Mouse (Mus musculus): ENCODE data around the gene 2310039H08Rik. TPM values are rescaled to one million over a fixed set of nuclear protein-coding genes. Genes with fewer than 3 reads are reported as not detected.
"Not testable (repeated sequence)": the region's sequence is repeated elsewhere in the genome, so short reads cannot be mapped to it uniquely, and the experiment has no call there.

The 2310039H08Rik gene
- total and polyA plus RNA-seq, 2 experiments from 2014 or later: 39.2 to 59.2 TPM

- no peak for TF ChIP-seq CTCF (IDR thresholded peaks at IDR 0.05)
- Histone ChIP-seq H3K9me3 (ENCODE audit: low read length) (no peaks in the 10 kb centered on the region), H3K27me3 (ENCODE audit: insufficient read depth, low read length) (no peaks in the 10 kb centered on the region), H3K27ac (ENCODE audit: low read depth, low read length) (no peak overlapping the region), H3K9ac (replicated peaks; ENCODE audit: low read length, poor library complexity, severe bottlenecking) (no peak overlapping the region), H3K4me3 (ENCODE audit: low read depth, low read length) (no peak overlapping the region), H3K4me2 (ENCODE audit: low read depth, low read length, poor library complexity, severe bottlenecking) (no peak overlapping the region), H3K4me1 (ENCODE audit: insufficient read depth, low read length) (no peaks in the 10 kb centered on the region), H3K36me3 (ENCODE audit: insufficient read depth, low read length) (no peaks in the 10 kb centered on the region)
- ATAC-seq (ENCODE audit: low FRiP score) (no peak), DNase-seq (ENCODE audit: low spot score) (no peak)
- 93% methylated on average over 5 of the region's 5 CpGs for WGBS
Observed at GRCm38 (mm10) chr17:46786952-46787351, 14.5 kb downstream of the 2310039H08Rik start.

GRCm38 (mm10) chr17:46787974-46788373, 15.5 kb downstream of the 2310039H08Rik start:
- H3K9me3 ChIP-seq (ENCODE audit: low read length); H3K27ac ChIP-seq (ENCODE audit: low read depth, low read length): not testable (repeated sequence)

GRCm38 (mm10) chr17:46792963-46793362, 20.5 kb downstream of the 2310039H08Rik start:
- Histone ChIP-seq H3K36me3 (ENCODE audit: insufficient read depth, low read length) (no peaks in the 10 kb centered on the region), H3K27me3 (ENCODE audit: insufficient read depth, low read length) (no peaks in the 10 kb centered on the region), H3K9ac (replicated peaks; ENCODE audit: low read length, poor library complexity, severe bottlenecking) (no peak overlapping the region), H3K4me1 (ENCODE audit: insufficient read depth, low read length) (no peaks in the 10 kb centered on the region), H3K4me2 (ENCODE audit: low read depth, low read length, poor library complexity, severe bottlenecking) (no peak overlapping the region), H3K9me3 (ENCODE audit: low read length) (no peaks in the 10 kb centered on the region), H3K27ac (ENCODE audit: low read depth, low read length) (no peak overlapping the region), H3K4me3 (ENCODE audit: low read depth, low read length) (no peak overlapping the region)
- TF ChIP-seq CTCF (IDR thresholded peaks at IDR 0.05): no peak
- 73% methylated on average over 2 of the region's 2 CpGs for WGBS
- no peak for DNase-seq (ENCODE audit: low spot score)
- ATAC-seq (ENCODE audit: low FRiP score): no peak

More at GRCm38 (mm10) chr17:46787974-46788373, 15.5 kb downstream of the 2310039H08Rik start:
- not testable (repeated sequence) for H3K36me3 ChIP-seq (ENCODE audit: insufficient read depth, low read length); H3K4me2 ChIP-seq (ENCODE audit: low read depth, low read length, poor library complexity, severe bottlenecking); DNase-seq (ENCODE audit: low spot score); H3K27me3 ChIP-seq (ENCODE audit: insufficient read depth, low read length); ATAC-seq (ENCODE audit: low FRiP score); H3K9ac ChIP-seq (replicated peaks; ENCODE audit: low read length, poor library complexity, severe bottlenecking); H3K4me3 ChIP-seq (ENCODE audit: low read depth, low read length); H3K4me1 ChIP-seq (ENCODE audit: insufficient read depth, low read length)
- WGBS: 61% methylated on average over 2 of the region's 2 CpGs

- WGBS: 96% methylated on average over 4 of the region's 4 CpGs
- H3K4me3 ChIP-seq (ENCODE audit: low read depth, low read length): no peak overlapping the region
- peaks cover 31% of the 10 kb centered on the region for H3K36me3 ChIP-seq (ENCODE audit: insufficient read depth, low read length)
- no peak overlapping the region for H3K27ac ChIP-seq (ENCODE audit: low read depth, low read length)
- ATAC-seq (ENCODE audit: low FRiP score) (no peak), DNase-seq (ENCODE audit: low spot score) (no peak)
- H3K27me3 ChIP-seq (ENCODE audit: insufficient read depth, low read length): no peaks in the 10 kb centered on the region
- no peaks in the 10 kb centered on the region for H3K4me1 ChIP-seq (ENCODE audit: insufficient read depth, low read length)
- no peaks in the 10 kb centered on the region for H3K9me3 ChIP-seq (ENCODE audit: low read length)
- no peak for TF ChIP-seq CTCF (IDR thresholded peaks at IDR 0.05)
- H3K9ac ChIP-seq (replicated peaks; ENCODE audit: low read length, poor library complexity, severe bottlenecking): no peak overlapping the region
- H3K4me2 ChIP-seq (ENCODE audit: low read depth, low read length, poor library complexity, severe bottlenecking): no peak overlapping the region
Observed at GRCm38 (mm10) chr17:46796743-46797142, 24.3 kb downstream of the 2310039H08Rik start.

GRCm38 (mm10) chr17:46797386-46797785, 25.0 kb downstream of the 2310039H08Rik start:
- no peak for ATAC-seq (ENCODE audit: low FRiP score)
- DNase-seq (ENCODE audit: low spot score): no peak
- Histone ChIP-seq H3K36me3 (ENCODE audit: insufficient read depth, low read length) (peaks cover 37% of the 10 kb centered on the region), H3K4me1 (ENCODE audit: insufficient read depth, low read length) (no peaks in the 10 kb centered on the region), H3K4me3 (ENCODE audit: low read depth, low read length) (no peak overlapping the region), H3K27ac (ENCODE audit: low read depth, low read length) (no peak overlapping the region), H3K27me3 (ENCODE audit: insufficient read depth, low read length) (no peaks in the 10 kb centered on the region), H3K9me3 (ENCODE audit: low read length) (no peaks in the 10 kb centered on the region), H3K9ac (replicated peaks; ENCODE audit: low read length, poor library complexity, severe bottlenecking) (no peak overlapping the region), H3K4me2 (ENCODE audit: low read depth, low read length, poor library complexity, severe bottlenecking) (no peak overlapping the region)
- no peak for TF ChIP-seq CTCF (IDR thresholded peaks at IDR 0.05)
- 34% methylated on average over 4 of the region's 8 CpGs for WGBS

GRCm38 (mm10) chr17:46799680-46800079, 27.2 kb downstream of the 2310039H08Rik start:
- no peak overlapping the region for H3K4me2 ChIP-seq (ENCODE audit: low read depth, low read length, poor library complexity, severe bottlenecking)
- H3K4me3 ChIP-seq (ENCODE audit: low read depth, low read length): no peak overlapping the region
- DNase-seq (ENCODE audit: low spot score): no peak
- 83% methylated on average over 10 of the region's 10 CpGs for WGBS
- no peaks in the 10 kb centered on the region for H3K27me3 ChIP-seq (ENCODE audit: insufficient read depth, low read length)
- H3K9me3 ChIP-seq (ENCODE audit: low read length): no peaks in the 10 kb centered on the region
- no peak for TF ChIP-seq CTCF (IDR thresholded peaks at IDR 0.05)
- peaks cover 37% of the 10 kb centered on the region for H3K36me3 ChIP-seq (ENCODE audit: insufficient read depth, low read length)
- H3K9ac ChIP-seq (replicated peaks; ENCODE audit: low read length, poor library complexity, severe bottlenecking): no peak overlapping the region
- no peaks in the 10 kb centered on the region for H3K4me1 ChIP-seq (ENCODE audit: insufficient read depth, low read length)
- ATAC-seq (ENCODE audit: low FRiP score): no peak
- no peak overlapping the region for H3K27ac ChIP-seq (ENCODE audit: low read depth, low read length)
